Mouse (Mus musculus): ENCODE data around the gene Haus5.

The Haus5 gene

GRCm38 (mm10) chr7:30625530-30626384, 39.0 kb downstream of the Haus5 start, which contains the start of gene Cox6b1:
TSS of gene Cox6b1 (minus strand) at chr7:30626151.
- DNase-seq (ENCODE audit: low spot score) = peak; percentile 49

- DNase-seq (ENCODE audit: low spot score) = no peak
These were observed 45.6 kb downstream of the Haus5 start for GRCm38 (mm10) chr7:30619202-30619601.

GRCm38 (mm10) chr7:30618658-30619057, 46.1 kb downstream of the Haus5 start:
- DNase-seq (ENCODE audit: low spot score) = no peak

GRCm38 (mm10) chr7:30615049-30615760, 49.6 kb downstream of the Haus5 start:
- no peak for DNase-seq (ENCODE audit: low spot score)

GRCm38 (mm10) chr7:30614454-30614853, 50.3 kb downstream of the Haus5 start:
- DNase-seq (ENCODE audit: low spot score) = no peak

- DNase-seq (ENCODE audit: low spot score) = no peak
These were observed 51.2 kb downstream of the Haus5 start for GRCm38 (mm10) chr7:30613529-30614112.

- DNase-seq (ENCODE audit: low spot score) = no peak
These were observed 52.0 kb downstream of the Haus5 start, which contains the start of gene Upk1a for GRCm38 (mm10) chr7:30612654-30613402. TSS of gene Upk1a (minus strand) at chr7:30612847.

GRCm38 (mm10) chr7:30610043-30610442, 54.8 kb downstream of the Haus5 start:
- no peak for DNase-seq (ENCODE audit: low spot score)

- no peak for DNase-seq (ENCODE audit: low spot score)
These were observed 56.3 kb downstream of the Haus5 start for GRCm38 (mm10) chr7:30608476-30608875.

- DNase-seq (ENCODE audit: low spot score) = no peak
These were observed 57.0 kb downstream of the Haus5 start for GRCm38 (mm10) chr7:30607706-30608309.

GRCm38 (mm10) chr7:30604944-30605343, 59.9 kb downstream of the Haus5 start:
- DNase-seq (ENCODE audit: low spot score) = no peak

- no peak for DNase-seq (ENCODE audit: low spot score)
These were observed 60.4 kb downstream of the Haus5 start for GRCm38 (mm10) chr7:30604424-30604823.
